Mouse (Mus musculus) embryo, embryonic 11.5 days (tissue): ENCODE results near the gene Olfr316.

Source experiments
- DNase-seq: peaks from one replicate; pipeline ENCODE4 v3.0.0-alpha.2; 2012; ENCODE audit warnings: low read depth, low spot score

The Olfr316 gene

GRCm38 (mm10) chr11:58804393-58804792 is 51.9 kb downstream of the Olfr316 start:
- DNase-seq: no peak
